Mouse (Mus musculus) olfactory bulb, adult 2 months (tissue): Measurements from ENCODE around the gene Epb41.

Experiments used
- CTCF ChIP-seq: fragments of 200-500 bp; IDR thresholded peaks from 2 replicates; pipeline ENCODE4 v1.5.1; 2012; ENCODE audit warnings: low read depth, mild to moderate bottlenecking, low read length, moderate library complexity; ENCODE audit not compliant: insufficient read depth
- POLR2A ChIP-seq: fragments of 200-500 bp; IDR thresholded peaks from 2 replicates; pipeline ENCODE4 v1.6.1; 2012; ENCODE audit warnings: mild to moderate bottlenecking, low read depth, low read length, moderate library complexity; ENCODE audit not compliant: insufficient read depth

DNA sequence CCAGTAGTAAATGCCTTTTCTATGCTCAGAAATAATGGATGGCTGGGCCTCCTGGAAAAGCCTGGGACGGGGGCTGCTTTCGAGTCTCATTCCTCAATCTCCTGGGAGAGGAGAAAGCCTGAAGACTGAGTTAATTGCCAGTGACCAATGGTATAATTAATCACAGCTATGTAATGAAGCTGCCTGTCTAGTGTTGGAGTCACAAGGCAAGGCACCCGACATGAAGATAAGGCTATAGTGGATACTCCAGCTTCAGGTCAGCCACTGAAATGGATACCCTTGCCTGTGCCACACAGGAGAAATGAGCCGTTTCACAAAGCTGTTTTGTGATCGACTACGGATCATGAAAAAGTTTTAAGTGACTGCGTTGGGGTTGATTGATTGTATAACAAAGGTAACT, 37.1 kb downstream of the Epb41 start:
- TF ChIP-seq POLR2A, result no peak
- no peak for TF ChIP-seq CTCF
